Mouse (Mus musculus): ENCODE measurements around the gene Usp21.
A peak's percentile ranks its signal among the peaks of the same experiment; 100 is the strongest.

The Usp21 gene

DNA sequence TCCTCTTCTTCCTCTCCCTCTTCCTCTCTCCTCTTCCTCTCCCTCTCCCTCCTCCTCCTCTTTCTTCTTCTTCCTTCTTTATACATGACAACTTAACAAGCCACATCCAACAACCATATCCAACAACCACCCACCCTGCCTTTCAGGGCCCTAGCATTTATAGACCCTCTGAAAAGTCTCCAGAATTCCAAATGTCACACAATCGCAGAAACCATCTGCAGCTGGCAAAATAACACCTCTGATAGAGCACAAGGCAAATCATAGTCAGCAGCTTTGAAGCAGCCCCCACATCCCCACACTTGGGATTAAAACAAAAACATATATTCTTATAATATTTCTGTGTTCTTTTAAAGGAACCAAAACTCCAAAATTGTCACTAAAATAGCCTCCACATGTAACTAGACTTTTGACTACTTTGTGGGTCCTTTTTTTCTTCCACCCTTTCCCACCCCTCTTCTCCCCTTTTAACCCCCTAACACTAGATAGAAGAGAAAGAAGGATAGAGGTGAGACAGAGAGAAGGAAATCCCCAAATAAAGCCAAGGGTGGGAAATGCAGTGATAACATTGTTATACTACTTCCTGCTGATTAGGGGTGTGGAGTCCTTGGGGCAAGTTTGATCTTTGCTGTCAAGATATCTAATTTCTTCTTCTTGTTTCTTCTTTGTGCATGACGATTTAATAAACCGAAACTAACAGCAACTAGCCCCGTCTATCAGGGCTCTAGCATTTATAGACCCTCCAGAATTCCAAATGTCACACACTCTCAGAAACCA, 21.6 kb downstream of the Usp21 start:
- no peak for DNase-seq (ENCODE audit: low read depth, low spot score)

DNA sequence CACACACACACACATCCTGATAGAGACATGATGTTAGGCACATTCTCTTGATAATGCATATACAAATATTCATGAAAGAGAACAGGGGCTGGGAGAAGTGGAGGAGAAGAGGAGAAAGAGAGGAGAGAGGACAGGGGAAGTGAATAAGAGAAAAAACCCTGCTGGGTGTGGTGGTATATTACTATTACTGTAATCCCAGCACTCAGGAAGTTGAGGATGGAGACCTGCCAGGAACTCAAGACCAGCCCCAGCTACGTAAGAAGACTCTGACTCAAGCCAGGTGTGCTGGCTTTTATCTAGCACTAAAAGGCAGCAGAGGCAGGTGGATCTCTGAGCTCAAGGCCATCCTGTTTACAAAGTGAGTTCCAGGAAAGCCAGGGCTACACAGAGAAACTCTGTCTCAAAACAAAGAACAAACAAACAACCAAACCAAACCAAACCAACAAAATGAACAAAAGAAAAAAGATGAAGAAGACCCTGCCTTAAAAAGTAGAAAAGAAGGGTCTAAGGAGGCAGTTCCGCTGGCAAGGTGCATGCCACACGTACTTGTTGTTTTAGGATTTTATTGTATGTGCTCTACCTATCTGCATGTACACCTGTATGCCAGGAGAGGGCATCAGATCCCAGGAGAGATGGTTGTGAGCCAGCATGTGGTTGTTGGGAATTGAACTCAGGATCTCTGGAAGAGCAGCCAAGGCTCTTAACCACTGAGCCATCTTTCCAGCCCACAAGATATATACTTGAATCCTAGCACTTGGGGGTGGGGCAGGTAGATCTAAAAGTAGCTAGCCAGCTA, 23.9 kb downstream of the Usp21 start:
- no peak for DNase-seq (ENCODE audit: low read depth, low spot score)

DNA sequence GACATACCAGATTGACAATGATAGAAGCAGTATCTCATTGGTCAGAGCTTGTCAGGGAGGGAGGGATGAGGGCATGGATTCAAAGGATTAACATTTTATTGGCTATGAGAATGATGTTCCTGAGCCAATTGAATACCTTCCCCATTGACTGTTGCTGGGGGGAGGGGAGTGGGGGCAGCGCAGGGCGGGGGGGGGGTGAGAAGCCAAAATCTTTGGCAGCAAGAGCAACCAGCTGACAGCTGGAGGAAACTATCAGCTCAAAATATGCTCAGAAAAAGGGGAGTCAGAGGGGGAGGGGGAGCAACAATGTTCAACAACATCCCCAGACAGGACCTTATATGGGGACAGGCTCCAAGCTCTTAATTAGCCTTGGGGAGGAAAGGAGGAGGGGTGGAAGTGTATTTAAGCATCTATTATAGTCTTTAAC, 24.6 kb downstream of the Usp21 start:
- DNase-seq (ENCODE audit: low read depth, low spot score): no peak

DNA sequence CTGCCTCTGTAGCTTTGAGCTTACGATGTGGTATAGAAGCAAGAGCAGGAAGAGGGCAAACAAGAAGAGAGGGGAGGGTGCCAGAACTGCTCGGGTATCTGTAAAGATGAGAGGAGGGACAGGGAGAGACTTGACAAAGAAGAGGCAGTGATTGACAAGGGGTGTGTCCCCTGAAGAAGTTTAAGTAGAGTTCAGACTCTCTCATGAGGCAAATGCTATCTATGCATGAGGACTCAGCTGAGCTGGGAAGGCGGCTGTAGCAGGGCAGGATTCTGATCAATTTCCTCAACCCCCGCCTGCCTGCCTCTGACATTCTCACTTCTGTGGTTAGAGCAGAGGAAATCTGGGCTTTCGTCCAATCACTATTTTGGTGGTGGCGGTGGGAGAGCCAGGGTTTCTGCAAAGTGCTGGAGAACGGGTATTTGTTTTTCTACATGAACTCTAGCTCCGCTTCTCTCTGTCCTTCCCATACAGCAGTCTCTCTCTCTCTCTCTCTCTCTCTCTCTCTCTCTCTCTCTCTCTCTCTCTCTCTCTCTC, 25.1 kb downstream of the Usp21 start:
- no peak for DNase-seq (ENCODE audit: low read depth, low spot score)

DNA sequence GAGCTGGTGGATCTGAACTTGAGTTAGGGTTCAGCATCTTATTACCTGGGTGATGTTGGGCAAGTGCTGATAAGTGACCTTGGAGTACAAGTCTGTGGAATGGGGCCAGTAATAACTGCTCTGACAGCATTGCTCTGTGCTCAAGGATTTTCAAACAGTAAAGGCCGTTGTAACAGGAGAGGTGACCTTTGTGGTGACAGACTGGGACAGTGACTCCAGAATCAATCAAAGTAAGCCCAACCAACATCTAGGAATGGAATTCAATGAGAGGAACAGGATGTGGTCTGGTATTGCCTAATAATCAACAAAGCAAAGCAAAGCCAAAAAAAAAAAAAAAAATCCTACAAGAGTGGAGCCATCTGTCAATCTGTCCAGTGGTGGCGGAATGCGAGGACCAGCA, 27.5 kb downstream of the Usp21 start:
- DNase-seq (ENCODE audit: low read depth, low spot score): no peak

DNA sequence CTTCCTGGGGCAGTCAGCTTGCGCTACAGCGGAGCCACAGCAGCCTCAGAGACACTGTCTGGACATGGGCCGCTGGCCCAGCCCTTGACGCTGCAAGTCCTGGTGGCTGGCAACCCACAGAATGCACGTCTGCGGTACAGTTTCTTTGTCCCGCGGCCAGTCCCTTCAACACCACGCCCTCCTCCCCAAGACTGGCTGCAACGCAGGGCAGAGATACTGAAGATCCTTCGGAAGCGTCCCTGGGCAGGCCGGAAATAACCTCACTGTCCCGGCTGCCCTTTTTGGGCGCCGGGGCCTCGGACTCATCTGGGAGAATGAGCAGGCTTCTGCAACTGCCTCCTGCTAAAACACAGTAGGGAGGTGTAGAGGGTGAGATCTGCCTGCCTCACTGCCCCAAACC, 28.9 kb downstream of the Usp21 start:
- no peak for DNase-seq (ENCODE audit: low read depth, low spot score)

DNA sequence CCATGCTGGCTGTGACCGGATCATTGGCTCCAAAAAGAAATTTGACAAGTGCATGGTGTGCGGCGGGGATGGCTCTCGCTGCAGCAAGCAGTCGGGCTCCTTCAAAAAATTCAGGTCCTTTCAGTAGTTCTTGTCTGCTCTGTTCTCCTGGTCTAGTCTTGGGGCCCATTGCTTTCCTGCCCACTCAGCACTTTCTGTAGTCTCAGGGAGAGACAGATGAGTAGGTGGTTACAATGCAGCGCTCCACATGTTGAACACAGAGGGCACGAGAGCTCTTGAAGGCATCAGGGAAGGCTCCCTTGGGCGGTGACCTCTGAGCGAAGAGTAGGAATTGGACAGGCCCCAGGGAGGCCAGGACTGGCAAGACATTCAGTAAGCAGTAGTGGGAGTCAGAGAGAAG, 30.0 kb downstream of the Usp21 start:
- no peak for DNase-seq (ENCODE audit: low read depth, low spot score)

DNA sequence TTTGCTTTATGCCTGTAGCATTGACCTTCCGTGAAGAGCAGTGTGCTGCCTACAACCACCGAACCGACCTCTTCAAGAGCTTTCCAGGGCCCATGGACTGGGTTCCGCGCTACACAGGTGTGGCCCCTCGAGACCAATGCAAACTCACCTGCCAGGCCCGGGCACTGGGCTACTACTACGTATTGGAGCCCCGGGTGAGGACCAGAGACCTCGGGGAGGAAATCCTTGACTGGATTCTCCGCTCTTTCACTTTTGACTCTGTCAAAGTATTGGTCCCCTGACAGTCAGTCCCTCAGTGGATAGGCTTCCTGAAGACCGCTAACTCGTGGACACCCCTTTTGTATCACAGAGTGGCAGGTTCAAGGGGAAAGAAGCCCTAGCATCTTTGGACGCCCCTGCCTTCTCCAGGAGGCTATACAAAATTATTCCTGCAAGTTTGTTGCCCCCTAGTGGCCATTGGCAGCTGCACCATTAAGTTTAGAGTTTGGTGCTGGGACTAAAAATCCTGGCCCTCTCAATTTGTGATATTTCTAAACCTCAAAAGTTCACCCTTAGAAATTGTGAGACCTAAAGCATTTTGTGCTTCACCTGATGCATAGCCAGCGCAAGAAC, 30.7 kb downstream of the Usp21 start:
- DNase-seq (ENCODE audit: low read depth, low spot score): peak; percentile 78

DNA sequence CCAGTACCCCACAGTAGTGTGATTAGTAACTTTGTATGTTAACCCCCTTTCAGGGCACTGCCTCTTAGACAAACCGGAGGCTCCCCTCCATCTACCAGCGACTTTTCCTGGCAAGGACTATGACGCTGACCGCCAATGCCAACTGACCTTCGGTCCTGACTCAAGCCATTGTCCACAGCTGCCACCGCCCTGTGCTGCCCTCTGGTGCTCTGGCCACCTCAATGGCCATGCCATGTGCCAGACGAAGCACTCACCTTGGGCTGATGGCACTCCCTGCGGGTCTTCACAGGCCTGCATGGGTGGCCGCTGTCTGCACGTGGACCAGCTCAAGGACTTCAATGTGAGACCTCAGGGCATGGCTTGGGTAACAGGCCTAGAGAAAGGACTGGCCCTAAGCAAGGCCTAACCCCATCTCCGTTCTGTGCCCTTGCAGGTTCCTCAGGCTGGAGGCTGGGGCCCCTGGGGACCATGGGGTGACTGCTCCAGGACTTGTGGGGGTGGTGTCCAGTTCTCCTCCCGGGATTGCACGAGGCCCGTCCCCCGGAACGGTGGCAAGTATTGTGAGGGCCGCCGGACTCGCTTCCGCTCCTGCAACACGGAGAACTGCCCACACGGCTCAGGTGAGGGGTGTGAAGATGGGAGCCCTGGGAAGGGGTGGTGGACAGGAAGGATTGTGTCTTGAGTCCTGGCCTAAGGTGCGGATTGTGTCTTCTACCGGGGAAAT, 31.5 kb downstream of the Usp21 start:
- no peak for DNase-seq (ENCODE audit: low read depth, low spot score)

DNA sequence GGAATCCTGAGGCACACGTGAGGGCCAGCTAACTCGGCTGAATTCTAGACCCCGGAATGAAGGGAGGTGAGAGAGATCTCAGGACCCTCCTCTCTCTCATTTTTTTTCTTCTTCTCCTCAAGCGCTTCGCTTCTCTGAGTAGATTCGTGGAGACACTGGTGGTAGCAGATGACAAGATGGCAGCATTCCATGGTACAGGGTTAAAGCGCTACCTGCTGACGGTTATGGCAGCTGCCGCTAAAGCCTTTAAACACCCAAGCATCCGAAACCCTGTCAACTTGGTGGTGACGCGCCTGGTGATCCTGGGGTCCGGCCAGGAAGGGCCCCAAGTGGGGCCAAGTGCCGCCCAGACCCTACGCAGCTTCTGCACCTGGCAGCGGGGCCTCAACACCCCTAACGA, 35.4 kb downstream of the Usp21 start:
- DNase-seq (ENCODE audit: low read depth, low spot score): no peak

DNA sequence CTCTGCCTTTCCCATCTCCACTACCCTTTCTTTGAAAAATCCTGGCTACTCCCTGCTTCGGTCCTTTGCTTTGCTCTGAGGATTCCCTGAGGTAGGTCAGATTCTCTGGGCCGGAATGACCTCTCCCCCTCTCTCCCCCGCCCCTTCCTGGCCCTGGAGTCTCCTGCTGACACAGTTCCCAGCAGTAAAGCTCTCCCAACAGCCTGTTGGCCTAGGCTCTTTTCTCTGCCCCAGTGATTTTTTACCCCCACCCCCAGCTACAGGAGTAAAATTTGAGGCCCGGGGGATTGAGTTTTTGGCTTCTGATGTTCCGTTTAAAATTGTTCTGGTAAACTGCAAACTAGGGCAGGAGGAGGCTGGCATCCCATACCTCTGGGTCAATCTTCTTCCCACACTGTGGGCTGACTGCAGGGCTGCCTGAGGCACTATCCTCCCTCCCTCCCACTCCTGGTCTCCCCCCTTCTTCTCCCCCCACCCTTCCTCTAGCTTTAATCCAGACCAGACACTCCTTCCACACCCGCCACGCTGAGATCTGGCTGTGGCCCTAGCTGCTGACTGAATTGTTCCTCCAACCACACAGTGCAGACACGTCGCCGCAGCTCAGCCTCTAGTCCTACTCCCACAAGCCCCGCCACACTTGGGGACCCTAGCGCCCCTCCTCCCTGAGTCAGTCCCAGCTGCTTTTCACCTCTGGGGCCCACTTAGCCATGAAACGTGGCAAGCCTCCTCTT, 36.0 kb downstream of the Usp21 start:
- no peak for DNase-seq (ENCODE audit: low read depth, low spot score)

DNA sequence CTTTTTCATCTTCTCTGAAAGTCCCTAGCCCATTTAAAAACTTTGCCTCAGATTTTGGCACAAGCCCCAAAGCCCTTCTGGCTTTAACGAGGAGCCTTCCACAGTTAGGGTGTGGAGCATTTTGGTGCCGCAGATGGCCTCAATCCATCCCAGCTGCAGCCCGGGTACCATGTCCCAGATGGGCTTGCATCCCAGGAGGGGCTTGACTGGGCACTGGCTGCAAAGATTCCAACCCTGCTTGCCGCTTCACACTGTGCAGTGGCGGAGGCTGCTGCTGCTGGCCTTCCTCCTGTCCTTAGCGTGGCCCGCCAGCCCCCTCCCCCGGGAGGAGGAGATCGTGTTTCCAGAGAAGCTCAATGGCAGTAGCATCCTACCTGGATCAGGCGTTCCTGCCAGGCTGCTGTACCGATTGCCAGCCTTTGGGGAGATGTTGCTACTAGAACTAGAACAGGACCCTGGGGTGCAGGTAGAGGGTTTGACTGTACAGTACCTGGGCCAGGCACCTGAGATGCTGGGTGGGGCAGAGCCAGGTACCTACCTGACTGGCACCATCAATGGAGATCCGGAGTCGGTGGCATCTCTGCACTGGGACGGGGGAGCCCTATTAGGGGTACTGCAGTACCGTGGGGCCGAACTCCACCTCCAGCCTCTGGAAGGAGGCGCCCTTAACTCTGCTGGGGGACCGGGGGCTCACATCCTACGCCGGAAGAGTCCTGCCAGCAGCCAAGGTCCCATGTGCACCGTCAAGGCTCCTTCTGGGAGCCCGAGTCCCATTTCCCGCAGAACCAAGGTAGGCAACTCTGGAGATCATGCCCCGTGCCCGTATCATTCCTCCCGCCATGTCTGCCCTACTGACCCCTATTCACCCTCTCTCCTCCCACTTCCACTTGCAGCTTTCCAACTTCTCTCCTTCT, 36.9 kb downstream of the Usp21 start, which contains the start of gene Ndufs2:
TSS of gene Ndufs2 (minus strand) at position 709 of the 914 bp plus-strand sequence.
- DNase-seq (ENCODE audit: low read depth, low spot score): no peak

DNA sequence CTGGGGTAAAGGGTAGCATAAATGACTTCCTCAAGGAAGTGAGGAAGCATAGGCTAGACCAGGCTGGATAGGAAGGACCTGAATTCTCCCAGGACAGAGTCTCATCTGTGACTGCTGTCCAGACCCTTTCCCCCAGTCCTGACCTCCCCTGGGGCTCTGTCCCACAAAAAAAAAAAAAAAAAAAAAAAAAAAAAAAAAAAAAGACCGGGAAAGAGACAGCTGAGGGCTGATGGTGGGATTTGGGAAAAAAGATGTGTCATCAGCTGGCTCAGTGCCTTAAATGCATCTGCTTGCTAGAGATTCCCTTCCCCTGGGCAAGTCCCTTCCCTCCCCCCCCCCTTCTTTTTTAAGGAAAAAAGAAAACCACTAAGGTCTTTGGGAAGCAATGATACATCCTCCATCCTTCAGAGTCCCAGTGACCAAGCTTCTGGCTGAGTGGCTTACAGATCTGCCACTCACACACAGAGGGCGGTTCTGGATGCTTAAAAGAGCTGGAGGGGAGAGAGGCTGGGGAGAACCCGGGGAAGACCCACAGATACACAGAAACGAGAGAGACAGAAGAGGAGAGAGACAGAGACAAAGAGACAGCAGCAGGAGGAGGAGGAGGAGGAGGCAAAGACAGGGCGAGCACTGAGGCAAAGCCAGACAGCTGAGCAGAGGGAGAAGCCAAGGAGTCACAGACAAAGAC, 37.7 kb downstream of the Usp21 start, which contains the start of gene Adamts4:
TSS of gene Adamts4 (plus strand) at position 509 of the 688 bp plus-strand sequence.
- DNase-seq (ENCODE audit: low read depth, low spot score): no peak

DNA sequence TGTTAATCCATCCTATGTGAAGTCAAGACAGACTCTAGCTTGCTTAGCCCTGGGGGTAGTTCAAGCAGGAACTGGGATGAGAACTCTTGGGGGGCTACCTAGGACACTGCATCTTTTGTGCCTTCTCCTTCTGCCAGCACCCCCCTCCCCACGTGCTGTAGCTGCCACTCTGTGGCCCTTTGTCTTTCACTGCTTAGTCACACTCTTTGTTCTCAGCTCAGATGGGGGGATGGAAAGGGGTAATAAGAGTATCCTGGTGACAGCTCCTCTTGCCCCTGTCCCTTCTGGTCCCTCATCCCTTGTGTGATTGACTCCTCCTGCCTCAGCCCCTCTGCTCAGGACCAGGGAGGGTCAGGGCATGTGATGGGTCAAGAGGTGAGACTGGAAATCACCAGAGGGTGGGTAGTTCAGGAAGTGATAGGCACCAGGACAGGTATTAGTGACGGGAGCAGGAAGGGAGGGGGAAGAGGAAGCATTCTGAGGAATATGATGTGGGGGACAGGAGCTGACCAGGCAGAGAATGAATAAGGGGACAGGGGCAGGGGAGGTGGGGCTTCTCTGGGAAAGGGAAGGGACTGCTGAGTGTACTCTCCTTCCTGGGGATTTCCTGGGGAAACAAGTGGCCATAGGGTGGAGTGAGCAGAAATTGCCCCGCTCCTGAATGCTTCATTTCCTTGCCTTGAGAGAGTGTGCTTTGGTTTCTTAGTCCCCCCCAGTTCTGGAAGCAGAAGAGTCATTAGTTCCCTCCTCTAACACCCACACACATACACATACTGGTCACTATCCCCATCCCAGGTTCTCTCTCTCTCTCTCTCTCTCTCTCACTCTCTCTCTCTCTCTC, 39.2 kb downstream of the Usp21 start:
- no peak for DNase-seq (ENCODE audit: low read depth, low spot score)

DNA sequence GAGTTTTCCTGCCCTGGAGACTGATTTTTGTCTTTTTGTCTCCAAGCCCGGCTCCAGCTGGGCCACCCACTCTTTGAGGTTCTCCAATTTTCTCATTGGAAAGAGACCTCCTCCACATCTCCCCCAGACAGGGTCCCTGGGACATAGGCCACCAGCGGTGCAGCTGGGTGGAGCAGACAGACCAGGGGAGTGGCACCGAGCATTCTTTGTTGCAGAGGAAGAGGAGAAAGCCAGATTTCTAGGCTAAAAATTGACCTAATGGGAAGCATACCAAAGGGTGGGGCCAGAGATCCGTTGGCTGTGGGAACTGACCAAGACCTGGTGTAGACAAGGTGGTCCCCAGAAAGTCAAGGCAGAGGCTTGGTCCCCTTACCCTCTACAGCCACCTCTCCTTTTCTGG, 39.9 kb downstream of the Usp21 start:
- no peak for DNase-seq (ENCODE audit: low read depth, low spot score)

DNA sequence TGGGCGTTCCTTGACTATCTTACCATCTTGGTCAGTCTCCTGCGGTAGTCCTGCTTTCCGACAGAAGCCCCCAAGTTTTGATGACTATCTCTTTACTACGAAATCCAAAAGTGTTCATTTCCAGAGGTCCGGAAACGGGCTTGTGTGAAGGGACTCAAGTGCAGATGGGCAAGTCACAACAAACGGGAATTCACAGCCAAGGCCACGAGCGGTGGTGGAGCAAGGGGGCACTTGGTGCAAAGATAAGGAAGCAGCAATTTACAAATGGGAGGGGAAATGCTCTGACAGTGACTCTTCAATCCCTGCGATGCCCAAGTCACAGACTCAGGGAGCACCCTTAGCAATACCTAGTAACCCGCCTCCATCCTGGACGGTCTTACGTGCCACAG, 40.3 kb downstream of the Usp21 start:
- no peak for DNase-seq (ENCODE audit: low read depth, low spot score)

DNA sequence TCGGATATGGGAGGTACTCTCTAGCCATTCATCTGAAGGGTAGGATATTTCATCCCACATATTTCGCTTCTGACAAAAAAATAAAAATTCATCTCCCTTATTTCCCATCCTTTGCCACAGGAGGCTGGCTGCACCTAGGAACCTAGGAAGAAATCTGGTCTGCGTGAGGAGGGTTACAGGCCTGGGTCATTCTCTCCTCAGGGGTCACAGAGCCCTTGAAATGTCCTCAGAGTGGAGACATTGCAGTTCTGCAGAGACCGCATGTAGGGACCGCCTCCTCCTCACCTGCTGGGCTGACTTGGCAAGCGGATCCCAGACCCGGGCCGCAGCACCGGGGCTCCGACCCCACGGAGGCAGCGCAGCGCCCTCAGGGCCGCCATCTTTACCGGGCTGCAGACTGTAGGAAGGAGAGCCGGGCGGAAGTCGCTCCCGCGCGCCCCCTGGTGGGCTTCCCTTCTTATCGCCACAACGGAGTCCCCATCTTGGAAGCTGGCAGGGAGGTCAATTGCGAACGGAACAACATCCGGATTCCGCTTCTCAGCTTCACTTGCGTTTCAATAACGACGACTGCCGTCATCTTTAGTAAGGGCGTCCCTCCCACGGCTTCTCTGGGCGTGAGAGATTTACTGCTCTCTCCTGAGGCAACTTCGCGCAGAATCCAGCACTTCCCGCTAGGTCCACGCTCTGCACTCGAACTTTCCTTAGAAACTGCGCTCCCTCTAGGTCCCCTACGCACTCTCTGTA, 40.9 kb downstream of the Usp21 start:
- DNase-seq (ENCODE audit: low read depth, low spot score): peak; percentile 97

DNA sequence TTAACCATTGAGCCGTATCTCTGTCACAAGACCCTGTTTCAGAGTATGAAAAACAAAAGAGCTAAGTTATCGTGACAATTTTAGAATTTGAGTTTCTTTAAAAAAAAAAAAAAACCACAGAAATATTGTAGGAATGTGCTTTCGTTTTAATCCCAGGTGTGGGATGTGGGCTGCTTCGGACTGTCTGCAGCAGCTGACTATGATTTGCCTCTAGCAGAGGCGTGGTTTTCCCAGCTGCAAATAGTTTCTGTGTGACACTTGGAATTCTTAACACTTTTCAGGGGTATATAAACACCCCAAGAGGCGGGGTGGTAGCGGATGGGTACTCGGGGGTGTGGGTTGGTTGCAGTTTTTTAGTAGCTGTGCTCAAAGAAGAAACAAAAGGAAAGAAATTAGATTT, 42.4 kb downstream of the Usp21 start:
- DNase-seq (ENCODE audit: low read depth, low spot score): no peak
